Mouse (Mus musculus): ENCODE data around the gene Rpl13a. TPM values are rescaled to one million over a fixed set of nuclear protein-coding genes. Genes with fewer than 3 reads are reported as not detected.

Rpl13a gene
- polyA plus RNA-seq, 1 experiment from 2014 or later: 1,369 TPM

DNA sequence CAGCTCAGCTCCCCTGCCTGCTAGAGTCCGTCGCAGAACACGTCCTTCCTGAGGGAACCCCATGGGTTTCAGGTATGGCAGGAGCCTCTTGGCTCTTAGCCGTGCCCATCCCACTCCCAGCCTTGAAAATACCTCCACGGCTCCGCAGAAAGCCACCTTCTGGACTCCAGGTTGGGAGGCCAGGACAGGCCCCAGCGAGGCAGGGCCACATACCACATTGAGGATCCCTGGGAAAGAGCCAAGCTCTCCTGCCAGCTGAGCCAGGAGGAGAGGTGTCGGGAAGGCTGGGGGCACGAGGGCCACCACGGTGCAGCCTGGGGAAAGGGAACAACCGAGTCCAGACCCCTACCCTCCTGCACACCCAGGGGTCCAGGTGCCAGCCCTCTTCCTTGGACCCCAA, 18.7 kb upstream of the Rpl13a start:
- Histone ChIP-seq H3K27ac (replicated peaks) (no peak overlapping the region), H3K9ac (no peak overlapping the region), H3K9me3 (replicated peaks) (no peaks in the 10 kb centered on the region), H3K27me3 (no peaks in the 10 kb centered on the region), H3K4me2 (replicated peaks) (no peak overlapping the region), H3K4me3 (replicated peaks) (no peak overlapping the region), H3K36me3 (peaks cover 51% of the 10 kb centered on the region), H3K4me1 (peaks cover 17% of the 10 kb centered on the region)
- ATAC-seq (ENCODE audit: insufficient number of reproducible peaks, low FRiP score, low TSS enrichment, low read depth): no peak
- 90% methylated on average over 11 of the region's 11 CpGs for WGBS

DNA sequence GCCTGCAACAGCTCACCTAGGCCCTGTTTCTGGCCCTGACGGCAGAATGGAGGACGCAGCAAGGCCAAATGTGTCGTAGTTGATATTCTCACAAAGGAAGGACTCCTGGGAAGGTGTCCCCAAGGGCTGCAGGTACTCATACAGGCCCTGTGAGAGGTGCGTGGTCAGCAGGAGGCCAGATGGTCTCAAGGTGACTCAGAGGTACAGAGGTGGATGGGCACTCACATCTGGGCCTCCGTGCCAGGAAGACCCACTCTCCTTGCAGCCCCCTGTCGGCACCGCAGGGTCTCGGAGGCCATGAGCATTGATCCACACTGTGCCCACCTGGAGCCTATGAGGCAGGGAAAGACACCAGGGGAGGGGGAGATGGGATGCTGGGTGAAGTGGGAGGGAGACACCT, 16.9 kb upstream of the Rpl13a start:
- no peak overlapping the region for H3K9ac ChIP-seq
- H3K4me2 ChIP-seq (replicated peaks): no peak overlapping the region
- WGBS: 96% methylated on average over 8 of the region's 8 CpGs
- no peak for ATAC-seq (ENCODE audit: insufficient number of reproducible peaks, low FRiP score, low TSS enrichment, low read depth)
- peaks cover 62% of the 10 kb centered on the region for H3K36me3 ChIP-seq
- H3K27ac ChIP-seq (replicated peaks): no peak overlapping the region
- H3K4me3 ChIP-seq (replicated peaks): no peak overlapping the region
- peaks cover 1% of the 10 kb centered on the region; the same call in 1 of the 2 replicates for H3K4me1 ChIP-seq
- no peaks in the 10 kb centered on the region for H3K9me3 ChIP-seq (replicated peaks)
- no peaks in the 10 kb centered on the region for H3K27me3 ChIP-seq

DNA sequence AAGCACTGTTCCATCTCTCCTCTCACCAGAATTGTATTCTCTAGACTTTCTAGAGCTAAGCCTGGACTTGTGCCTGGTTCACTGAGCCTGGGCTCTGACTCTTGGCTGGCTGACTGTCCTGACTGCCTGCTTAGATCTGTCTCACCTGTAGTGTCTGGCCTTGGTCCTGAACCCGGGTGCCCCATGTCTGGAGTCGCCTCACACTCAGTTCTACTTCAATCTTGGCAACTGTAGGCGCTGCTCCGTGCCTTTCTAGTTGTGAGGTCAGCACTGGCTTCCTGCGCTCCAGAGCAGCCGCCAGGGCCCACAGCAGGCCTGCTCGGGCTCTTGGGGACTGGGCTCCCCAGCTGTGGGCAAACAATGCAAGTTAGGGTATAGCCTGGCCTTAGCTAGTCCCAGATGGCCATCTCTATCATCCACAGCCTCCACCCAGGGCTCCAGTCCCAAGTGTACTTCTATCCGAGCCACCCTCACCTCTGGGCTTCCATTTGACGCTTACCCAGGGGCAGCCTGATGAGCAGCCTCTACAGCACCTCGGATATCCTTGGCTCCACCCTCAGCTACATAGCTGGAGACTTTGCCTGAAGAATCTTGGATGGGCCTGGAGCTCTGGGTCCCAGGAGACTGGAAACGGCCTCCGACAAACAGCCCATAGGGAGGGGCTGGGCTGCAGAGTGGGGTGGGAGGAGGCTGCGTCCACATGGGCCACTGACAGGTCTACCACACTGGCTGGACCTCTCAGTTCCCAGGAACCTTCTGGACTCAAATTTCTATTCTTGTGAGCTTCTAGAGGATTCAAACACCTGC, 16.0 kb upstream of the Rpl13a start:
- 88% methylated on average over 13 of the region's 13 CpGs for WGBS
- no peak overlapping the region for H3K4me3 ChIP-seq (replicated peaks)
- H3K9me3 ChIP-seq (replicated peaks): no peaks in the 10 kb centered on the region
- no peak overlapping the region for H3K4me2 ChIP-seq (replicated peaks)
- ATAC-seq (ENCODE audit: insufficient number of reproducible peaks, low FRiP score, low TSS enrichment, low read depth): no peak
- H3K27me3 ChIP-seq: no peaks in the 10 kb centered on the region
- H3K27ac ChIP-seq (replicated peaks): no peak overlapping the region
- H3K4me1 ChIP-seq: no peaks in the 10 kb centered on the region; the same call in 1 of the 2 replicates
- no peak overlapping the region for H3K9ac ChIP-seq
- peaks cover 62% of the 10 kb centered on the region for H3K36me3 ChIP-seq

- Histone ChIP-seq H3K27ac (replicated peaks) (no peak overlapping the region), H3K27me3 (no peaks in the 10 kb centered on the region), H3K4me2 (replicated peaks) (no peak overlapping the region), H3K4me1 (no peaks in the 10 kb centered on the region; the same call in 1 of the 2 replicates), H3K4me3 (replicated peaks) (no peak overlapping the region), H3K9ac (no peak overlapping the region), H3K36me3 (peaks cover 56% of the 10 kb centered on the region), H3K9me3 (replicated peaks) (no peaks in the 10 kb centered on the region)
- no peak for ATAC-seq (ENCODE audit: insufficient number of reproducible peaks, low FRiP score, low TSS enrichment, low read depth)
- WGBS: 81% methylated on average over 5 of the region's 5 CpGs
Observed at GRCm38 (mm10) chr7:45141914-45142313, 13.4 kb upstream of the Rpl13a start.

GRCm38 (mm10) chr7:45141319-45141718, 12.8 kb upstream of the Rpl13a start:
- Histone ChIP-seq H3K36me3 (peaks cover 51% of the 10 kb centered on the region), H3K4me2 (replicated peaks) (no peak overlapping the region), H3K4me3 (replicated peaks) (no peak overlapping the region), H3K27me3 (no peaks in the 10 kb centered on the region), H3K4me1 (no peaks in the 10 kb centered on the region; the same call in 1 of the 2 replicates), H3K9me3 (replicated peaks) (no peaks in the 10 kb centered on the region), H3K27ac (replicated peaks) (no peak overlapping the region), H3K9ac (no peak overlapping the region)
- WGBS: 91% methylated on average over 3 of the region's 3 CpGs
- ATAC-seq (ENCODE audit: insufficient number of reproducible peaks, low FRiP score, low TSS enrichment, low read depth): no peak

DNA sequence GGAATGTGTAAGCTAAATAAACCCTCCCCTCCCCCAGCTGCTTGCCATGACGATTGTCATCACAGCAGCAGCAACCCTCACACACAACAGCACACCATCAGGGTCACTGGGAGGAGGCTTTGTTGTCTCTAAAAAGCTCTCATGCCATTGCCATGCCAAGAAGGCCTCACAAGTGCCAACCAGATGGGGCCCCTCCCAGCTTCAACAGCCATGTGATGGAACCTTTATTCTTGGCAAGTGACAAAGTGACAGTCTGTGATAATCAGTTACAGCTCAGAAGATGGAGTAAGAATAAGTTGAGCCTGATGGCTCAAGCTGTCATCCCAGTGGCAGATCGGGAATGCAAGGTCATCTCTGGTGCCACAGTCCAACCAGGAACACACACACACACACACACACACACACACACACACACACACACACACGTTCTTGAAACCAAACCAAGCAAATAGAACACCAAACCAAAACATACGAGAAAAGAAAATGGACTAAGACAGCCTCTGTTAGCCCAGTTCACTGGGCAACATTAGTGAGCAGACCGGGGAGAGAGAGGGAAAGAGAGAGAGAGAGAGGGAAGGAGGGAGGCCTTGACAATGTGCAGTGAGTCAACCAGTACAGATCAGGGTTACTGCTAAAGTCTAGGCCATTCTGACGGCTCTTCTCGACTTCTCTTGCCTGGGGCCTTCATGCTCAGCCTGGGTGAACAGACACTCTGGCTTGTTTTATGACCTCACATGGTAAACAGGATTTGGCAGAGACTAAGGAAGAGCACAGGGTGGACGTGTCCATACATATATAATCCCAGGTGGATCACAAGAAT, 11.6 kb upstream of the Rpl13a start:
- WGBS: 64% methylated on average over 8 of the region's 8 CpGs
- no peak overlapping the region for H3K4me3 ChIP-seq (replicated peaks)
- peaks cover 4% of the 10 kb centered on the region; the same call in 1 of the 2 replicates for H3K4me1 ChIP-seq

DNA sequence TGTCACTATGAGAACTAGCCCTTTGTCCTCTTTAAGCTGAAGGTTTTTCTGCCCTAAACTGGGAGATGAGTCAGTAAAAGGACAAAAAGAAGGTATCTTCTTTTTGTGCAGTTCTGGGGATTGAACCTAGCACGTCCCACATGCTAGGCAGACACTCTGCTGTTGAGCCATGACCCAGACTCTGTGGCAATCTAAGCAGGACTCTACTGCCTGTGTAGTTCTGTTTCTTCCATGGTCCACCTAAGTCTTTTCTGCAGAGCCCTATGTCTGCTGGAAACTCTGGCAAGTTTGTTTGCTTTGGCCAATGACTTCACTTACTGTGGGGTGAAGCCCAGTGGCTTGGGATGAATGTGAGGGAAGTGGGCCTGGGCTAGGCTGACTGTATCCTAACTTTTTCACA, 9.8 kb upstream of the Rpl13a start:
- Histone ChIP-seq H3K9ac (no peak overlapping the region), H3K4me2 (replicated peaks) (no peak overlapping the region), H3K4me3 (replicated peaks) (no peak overlapping the region), H3K36me3 (peaks cover 22% of the 10 kb centered on the region), H3K9me3 (replicated peaks) (no peaks in the 10 kb centered on the region), H3K27me3 (no peaks in the 10 kb centered on the region), H3K27ac (replicated peaks) (no peak overlapping the region), H3K4me1 (peaks cover 10% of the 10 kb centered on the region; the same call in 1 of the 2 replicates)
- 83% methylated on average over 1 of the region's 1 CpGs for WGBS
- no peak for ATAC-seq (ENCODE audit: insufficient number of reproducible peaks, low FRiP score, low TSS enrichment, low read depth)

More for the DNA sequence above, 11.6 kb upstream of the Rpl13a start:
- no peak for ATAC-seq (ENCODE audit: insufficient number of reproducible peaks, low FRiP score, low TSS enrichment, low read depth)
- Histone ChIP-seq H3K27ac (replicated peaks) (no peak overlapping the region), H3K4me2 (replicated peaks) (no peak overlapping the region), H3K9ac (no peak overlapping the region), H3K27me3 (no peaks in the 10 kb centered on the region), H3K9me3 (replicated peaks) (no peaks in the 10 kb centered on the region), H3K36me3 (peaks cover 39% of the 10 kb centered on the region)

DNA sequence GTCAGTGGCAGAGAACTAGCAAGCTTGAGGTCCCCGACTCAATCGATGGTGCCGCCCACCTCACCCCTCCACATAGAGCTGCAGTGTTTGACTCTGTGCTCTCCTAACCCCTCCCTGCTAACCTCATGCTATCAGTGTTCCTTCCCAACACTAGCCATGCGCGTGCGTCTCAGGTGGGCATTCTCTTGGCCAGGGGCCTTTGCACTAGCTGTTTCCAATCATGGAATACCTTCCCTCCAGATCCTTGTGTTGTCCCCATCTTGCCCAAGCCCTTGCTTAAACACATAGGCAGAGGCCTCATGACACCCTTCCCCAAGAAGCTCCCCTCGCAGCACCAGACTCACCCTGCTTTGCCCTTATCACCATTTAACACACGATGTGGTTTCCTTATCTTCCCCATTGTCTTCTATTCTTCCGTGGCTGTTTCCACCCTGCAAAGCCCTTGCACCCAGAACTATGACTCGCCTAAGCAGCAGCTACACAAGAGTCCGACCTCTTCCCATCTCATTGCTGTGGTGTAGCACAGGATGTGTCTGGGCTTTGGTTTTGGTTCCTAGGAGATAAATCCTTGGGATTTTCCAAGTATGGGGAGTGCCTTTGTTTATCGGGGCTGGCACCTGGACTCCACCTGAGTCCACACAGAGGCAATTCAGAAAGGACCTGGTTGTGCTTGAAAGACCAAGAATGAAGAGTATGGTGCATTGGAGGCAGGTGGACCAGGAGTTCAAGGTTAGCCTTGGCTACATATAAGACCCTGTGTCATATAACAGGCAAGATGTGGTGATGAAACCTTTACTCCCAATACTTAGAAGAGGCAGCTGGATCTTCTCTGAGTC, 8.8 kb upstream of the Rpl13a start:
- Histone ChIP-seq H3K27ac (replicated peaks) (no peak overlapping the region), H3K4me1 (peaks cover 10% of the 10 kb centered on the region; the same call in 1 of the 2 replicates), H3K36me3 (peaks cover 13% of the 10 kb centered on the region), H3K4me3 (replicated peaks) (no peak overlapping the region), H3K27me3 (no peaks in the 10 kb centered on the region), H3K4me2 (replicated peaks) (no peak overlapping the region), H3K9ac (no peak overlapping the region), H3K9me3 (replicated peaks) (no peaks in the 10 kb centered on the region)
- 77% methylated on average over 12 of the region's 12 CpGs for WGBS
- no peak for ATAC-seq (ENCODE audit: insufficient number of reproducible peaks, low FRiP score, low TSS enrichment, low read depth)

GRCm38 (mm10) chr7:45135993-45136567, 7.5 kb upstream of the Rpl13a start, which contains the start of the genes Gm45713 and Flt3l:
Gene Gm45713 (minus strand): TSS chr7:45136231.
Gene Flt3l (minus strand): TSS chr7:45136432.
- WGBS: 2% methylated on average over 29 of the region's 29 CpGs
- H3K27me3 ChIP-seq: no peaks in the 10 kb centered on the region
- H3K27ac ChIP-seq (replicated peaks): no peak within 1 kb of the TSS
- no peaks in the 10 kb centered on the region for H3K9me3 ChIP-seq (replicated peaks)
- no peaks in the 10 kb centered on the region for H3K36me3 ChIP-seq
- ATAC-seq (ENCODE audit: insufficient number of reproducible peaks, low FRiP score, low TSS enrichment, low read depth): peak; percentile 81
- H3K4me1 ChIP-seq: peaks cover 10% of the 10 kb centered on the region; the same call in 1 of the 2 replicates
- peak within 1 kb of the TSS; percentile 68 for H3K9ac ChIP-seq
- H3K4me2 ChIP-seq (replicated peaks): peak within 1 kb of the TSS; percentile 84
- peak within 1 kb of the TSS; percentile 60 for H3K4me3 ChIP-seq (replicated peaks)

GRCm38 (mm10) chr7:45135370-45135769, 6.8 kb upstream of the Rpl13a start:
- H3K27ac ChIP-seq (replicated peaks): no peak overlapping the region
- WGBS: 72% methylated on average over 3 of the region's 3 CpGs
- no peaks in the 10 kb centered on the region for H3K36me3 ChIP-seq
- peak overlapping the region; percentile 84 for H3K4me2 ChIP-seq (replicated peaks)
- no peak for ATAC-seq (ENCODE audit: insufficient number of reproducible peaks, low FRiP score, low TSS enrichment, low read depth)
- H3K27me3 ChIP-seq: no peaks in the 10 kb centered on the region
- peak overlapping the region; percentile 60 for H3K4me3 ChIP-seq (replicated peaks)
- no peaks in the 10 kb centered on the region for H3K9me3 ChIP-seq (replicated peaks)
- H3K4me1 ChIP-seq: peaks cover 10% of the 10 kb centered on the region; the same call in 1 of the 2 replicates
- H3K9ac ChIP-seq: no peak overlapping the region
